Mouse (Mus musculus): ENCODE results near the gene Inhbc.

Inhbc gene

GRCm38 (mm10) chr10:127351719-127352118, 18.5 kb downstream of the Inhbc start:
- in situ Hi-C loops (cut with MboI, MseI): no loop called here

GRCm38 (mm10) chr10:127351285-127351595, 19.0 kb downstream of the Inhbc start:
- in situ Hi-C loops (cut with MboI, MseI): no loop called here

GRCm38 (mm10) chr10:127350594-127351284, 19.5 kb downstream of the Inhbc start:
- in situ Hi-C loops (cut with MboI, MseI): no loop called here

DNA sequence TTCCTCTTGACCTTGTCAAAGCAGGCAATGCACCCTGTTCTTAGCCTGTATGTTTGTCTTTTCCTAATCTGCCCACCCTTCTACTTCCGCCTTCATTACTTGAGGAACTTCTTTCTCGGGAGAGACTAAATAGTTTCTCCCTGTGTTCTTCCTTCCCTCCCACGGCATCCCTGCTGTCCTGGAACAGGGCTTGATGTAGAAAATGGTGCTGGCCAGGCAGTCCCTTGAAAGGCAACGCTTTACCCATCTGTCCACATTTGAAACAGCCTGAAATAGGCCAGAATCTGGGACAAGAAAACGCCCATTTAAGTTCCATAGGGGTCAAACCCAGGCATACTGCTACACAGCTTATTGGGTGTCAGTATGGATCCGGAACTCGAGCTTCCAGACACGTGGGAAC, 20.4 kb downstream of the Inhbc start:
- in situ Hi-C loops (cut with MboI, MseI): no loop called here

GRCm38 (mm10) chr10:127348957-127349356, 21.3 kb downstream of the Inhbc start:
- in situ Hi-C loops (cut with MboI, MseI): no loop called here

- in situ Hi-C loops (cut with MboI, MseI): no loop called here
Observed at GRCm38 (mm10) chr10:127346173-127346572, 24.1 kb downstream of the Inhbc start.

GRCm38 (mm10) chr10:127343029-127343428, 27.2 kb downstream of the Inhbc start:
- in situ Hi-C loops (cut with MboI, MseI): no loop called here

GRCm38 (mm10) chr10:127341891-127342639, 28.2 kb downstream of the Inhbc start, which contains the start of gene Gli1:
Gene Gli1, minus strand, starts transcription at chr10:127341974.
- in situ Hi-C loops (cut with MboI, MseI): no loop called here

DNA sequence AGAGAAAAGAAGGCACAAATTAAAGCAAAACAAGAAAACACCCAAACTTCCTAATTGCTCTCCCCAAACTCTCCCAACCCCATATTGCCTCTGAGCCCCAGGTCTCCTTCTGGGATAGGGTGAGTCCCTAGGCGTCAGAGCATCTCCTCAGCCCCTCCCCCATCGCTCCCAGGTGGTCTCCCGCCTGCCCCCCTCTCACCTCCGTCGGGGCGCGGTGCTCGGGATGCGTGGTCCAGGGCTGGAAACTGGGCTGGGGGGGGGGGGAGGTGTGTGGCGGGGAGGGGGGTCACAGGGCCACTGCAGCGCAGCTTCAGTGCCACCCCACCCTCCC, 28.9 kb downstream of the Inhbc start:
- in situ Hi-C loops (cut with MboI, MseI): no loop called here

GRCm38 (mm10) chr10:127340577-127341359, 29.5 kb downstream of the Inhbc start:
- in situ Hi-C loops (cut with MboI, MseI): no loop called here

DNA sequence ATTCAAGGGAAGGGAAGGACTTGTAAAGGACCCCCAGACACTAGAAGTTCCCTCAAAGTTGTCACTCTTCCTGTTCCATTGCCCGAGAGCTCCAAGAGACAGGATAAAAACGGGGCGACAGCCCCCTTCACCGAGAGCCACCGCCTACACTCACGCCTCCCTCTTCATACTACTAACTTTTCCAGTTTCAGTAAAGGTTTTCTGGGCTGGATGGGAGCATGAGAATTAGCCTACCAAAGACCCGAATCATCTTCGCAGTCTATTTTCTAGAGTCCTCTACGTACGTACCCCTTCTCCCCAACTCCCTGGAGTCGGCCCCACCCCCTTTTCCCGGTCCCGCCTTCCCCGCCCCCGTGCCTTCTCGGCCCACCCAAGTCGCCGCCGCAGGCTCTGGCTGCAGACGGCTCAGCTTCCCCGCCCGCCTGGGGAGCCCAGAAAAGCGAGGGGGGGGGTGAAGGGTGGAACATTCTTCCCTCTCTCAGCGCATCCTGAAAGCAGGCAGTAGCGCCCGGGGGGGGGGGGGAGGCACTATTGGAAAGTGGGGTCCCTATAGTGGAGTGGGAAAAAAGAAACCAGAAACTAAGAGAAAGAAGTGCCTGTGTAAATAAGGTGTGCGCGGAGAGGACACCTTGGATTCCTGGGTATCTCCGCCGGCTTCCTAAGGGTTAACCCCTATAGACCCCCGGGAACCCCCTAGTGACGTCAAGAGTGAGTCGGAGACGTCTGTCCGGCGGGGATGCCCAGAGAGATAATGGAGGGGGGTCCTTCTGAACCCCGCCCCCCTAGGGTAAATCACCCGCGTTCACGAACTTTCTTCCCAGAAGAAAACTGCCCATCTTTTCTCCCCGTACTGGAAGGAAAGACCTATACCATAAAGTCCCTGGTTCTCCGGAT, 30.3 kb downstream of the Inhbc start:
- in situ Hi-C loops (cut with MboI, MseI): no loop called here

GRCm38 (mm10) chr10:127338930-127339682, 31.1 kb downstream of the Inhbc start:
- in situ Hi-C loops (cut with MboI, MseI): no loop called here

DNA sequence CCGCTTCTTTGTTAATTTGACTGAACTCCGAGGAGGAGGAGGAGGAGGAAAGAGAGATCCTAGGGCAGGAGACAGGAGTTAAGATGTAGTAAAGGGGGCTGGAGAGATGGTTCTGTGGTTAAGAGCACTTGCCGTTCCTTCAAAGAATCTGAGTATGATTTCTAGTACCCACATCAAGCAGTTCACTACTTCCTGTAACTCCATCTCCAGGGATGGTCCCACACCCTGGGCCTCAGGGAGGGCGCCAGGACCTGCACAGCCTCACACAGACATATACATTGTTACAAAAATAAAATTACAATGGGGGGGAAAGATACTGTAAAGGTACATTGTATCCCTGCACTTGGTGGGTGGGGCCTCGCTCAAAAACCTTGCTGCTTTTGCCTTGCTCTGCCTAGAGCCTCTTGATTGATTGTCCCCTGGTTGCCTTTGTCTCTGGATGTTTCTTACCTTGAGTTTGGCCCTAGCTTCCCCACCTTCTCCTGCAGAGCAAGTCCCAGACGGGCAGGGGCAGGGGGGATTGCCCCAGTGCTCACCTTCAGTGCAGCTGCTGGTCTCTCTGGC, 32.6 kb downstream of the Inhbc start:
- in situ Hi-C loops (cut with MboI, MseI): no loop called here

GRCm38 (mm10) chr10:127336952-127337351, 33.3 kb downstream of the Inhbc start:
- in situ Hi-C loops (cut with MboI, MseI): no loop called here

GRCm38 (mm10) chr10:127335271-127335670, 35.0 kb downstream of the Inhbc start:
- in situ Hi-C loops (cut with MboI, MseI): no loop called here

DNA sequence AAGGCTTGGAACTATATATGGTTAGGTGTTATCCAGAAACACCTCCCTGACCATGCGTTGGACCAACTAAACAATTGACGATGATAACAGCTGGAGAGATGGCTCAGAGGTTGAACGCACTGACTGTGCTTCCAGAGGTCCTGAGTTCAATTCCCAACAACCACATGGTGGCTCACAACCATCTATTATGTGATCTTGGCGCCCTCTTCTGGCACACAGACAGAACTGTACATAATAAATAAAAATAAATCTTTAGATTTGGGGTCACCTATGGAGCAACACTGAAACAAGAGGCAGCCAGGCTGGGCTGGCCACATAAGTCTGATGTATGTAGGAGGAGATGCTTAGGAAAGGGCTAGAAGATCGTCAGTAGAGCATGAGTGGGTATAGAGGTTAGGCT, 37.1 kb downstream of the Inhbc start:
- in situ Hi-C loops (cut with MboI, MseI): no loop called here

DNA sequence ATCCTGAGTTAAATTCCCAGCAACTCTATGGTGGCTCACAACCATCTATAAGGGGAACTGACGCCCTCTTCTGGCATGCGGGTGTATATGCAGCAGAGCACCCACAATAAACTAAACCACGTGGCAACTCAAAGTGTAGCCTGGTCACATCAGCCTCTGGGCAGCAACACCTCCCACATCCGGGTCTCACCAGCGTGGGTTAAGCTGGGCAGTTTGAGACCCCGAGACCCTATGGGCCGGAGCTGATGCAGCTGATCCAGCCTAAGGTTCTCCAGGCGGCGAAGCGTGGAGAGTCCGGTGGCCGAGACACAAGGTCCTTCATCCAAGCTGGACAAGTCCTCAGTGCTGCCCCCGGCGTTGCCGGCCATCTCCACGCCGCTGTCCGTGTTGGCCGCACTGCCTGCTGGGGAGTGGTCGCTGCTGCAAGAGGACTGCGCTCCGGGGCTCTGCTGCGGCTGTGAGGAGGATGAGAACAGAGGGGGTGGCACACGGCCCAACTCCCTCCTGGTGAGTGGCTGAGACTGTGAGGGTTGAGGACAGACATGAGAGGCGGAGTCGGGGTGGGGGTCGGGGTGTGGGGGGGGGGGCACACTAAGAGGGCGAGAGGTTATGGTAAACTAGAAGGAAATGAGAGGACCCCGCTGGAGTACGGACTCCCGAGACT, 37.9 kb downstream of the Inhbc start:
- in situ Hi-C loops (cut with MboI, MseI): no loop called here

DNA sequence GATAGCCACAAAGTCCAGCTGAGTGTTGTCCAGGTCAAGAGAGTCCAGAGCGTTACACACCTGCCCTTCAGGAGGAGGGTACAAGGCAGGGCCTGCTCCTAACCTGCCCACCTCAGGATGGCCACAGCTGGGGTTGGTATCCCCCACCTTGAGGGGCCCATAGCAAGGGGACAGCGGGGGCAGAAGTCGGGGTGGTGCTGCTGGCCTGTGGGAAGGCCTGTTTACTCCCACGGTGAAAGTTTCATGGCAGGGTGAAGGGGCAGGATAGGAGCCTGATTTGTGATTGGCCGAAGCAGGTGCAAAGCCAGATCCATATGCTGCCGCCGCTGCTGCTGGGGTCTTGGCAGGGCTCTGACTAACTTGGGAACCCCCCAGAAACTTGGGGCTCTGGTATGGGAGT, 40.0 kb downstream of the Inhbc start:
- in situ Hi-C loops (cut with MboI, MseI): no loop called here

GRCm38 (mm10) chr10:127327461-127328145, 42.6 kb downstream of the Inhbc start:
- in situ Hi-C loops (cut with MboI, MseI): no loop called here
